Mouse (Mus musculus): ENCODE measurements at regions not wholly inside any gene's neighbourhood (a gene's known extent, or its start where the extent isn't known, plus 50 kb on each side); places are given as distances from the start of the nearest gene placed in this dataset.
A peak's percentile ranks its signal among the peaks of the same experiment; 100 is the strongest.

- no peak for DNase-seq
Measured at GRCm38 (mm10) chr3:149262332-149262970, 272.1 kb upstream of the Adgrl2 start.

- DNase-seq, result no peak
Measured at GRCm38 (mm10) chr3:149261764-149262163, 271.4 kb upstream of the Adgrl2 start.

GRCm38 (mm10) chr3:149258826-149259225 is 268.5 kb upstream of the Adgrl2 start:
- DNase-seq, result no peak

- DNase-seq, result no peak
Measured at GRCm38 (mm10) chr3:149256891-149257290, 266.5 kb upstream of the Adgrl2 start.

GRCm38 (mm10) chr3:149253080-149253479 is 262.7 kb upstream of the Adgrl2 start:
- no peak for DNase-seq

GRCm38 (mm10) chr3:149252144-149252543 is 261.8 kb upstream of the Adgrl2 start:
- DNase-seq, result no peak

GRCm38 (mm10) chr3:149247626-149247987 is 257.3 kb upstream of the Adgrl2 start:
- DNase-seq, result no peak

- peak; percentile 61 for DNase-seq
Measured at GRCm38 (mm10) chr3:149246935-149247625, 256.7 kb upstream of the Adgrl2 start.

- no peak for DNase-seq
Measured at GRCm38 (mm10) chr3:149239664-149240063, 249.3 kb upstream of the Adgrl2 start.

GRCm38 (mm10) chr3:149238076-149238475 is 247.7 kb upstream of the Adgrl2 start:
- no peak for DNase-seq

- no peak for DNase-seq
Measured at GRCm38 (mm10) chr3:149235183-149235582, 244.8 kb upstream of the Adgrl2 start.

- DNase-seq, result no peak
Measured at GRCm38 (mm10) chr3:149233691-149234131, 243.4 kb upstream of the Adgrl2 start.

- DNase-seq, result no peak
Measured at GRCm38 (mm10) chr3:149233191-149233641, 242.9 kb upstream of the Adgrl2 start.

- no peak for DNase-seq
Measured at GRCm38 (mm10) chr3:149231346-149231745, 241.0 kb upstream of the Adgrl2 start.

GRCm38 (mm10) chr3:149227556-149227955 is 237.2 kb upstream of the Adgrl2 start:
- DNase-seq, result no peak

- no peak for DNase-seq
Measured at GRCm38 (mm10) chr3:149226723-149227122, 236.4 kb upstream of the Adgrl2 start.

GRCm38 (mm10) chr3:149225684-149226083 is 235.3 kb upstream of the Adgrl2 start:
- DNase-seq, result no peak

GRCm38 (mm10) chr3:149224271-149224670 is 233.9 kb upstream of the Adgrl2 start:
- DNase-seq, result no peak

- no peak for DNase-seq
Measured at GRCm38 (mm10) chr3:149223776-149224175, 233.4 kb upstream of the Adgrl2 start.

- DNase-seq, result no peak
Measured at GRCm38 (mm10) chr3:149220958-149221357, 230.6 kb upstream of the Adgrl2 start.

GRCm38 (mm10) chr3:149220304-149220951 is 230.1 kb upstream of the Adgrl2 start:
- no peak for DNase-seq

- no peak for DNase-seq
Measured at GRCm38 (mm10) chr3:149219381-149220303, 229.3 kb upstream of the Adgrl2 start.
